Mouse (Mus musculus): ENCODE measurements around the gene Fgfr2. TPM values are rescaled to one million over a fixed set of nuclear protein-coding genes. Genes with fewer than 3 reads are reported as not detected.

Fgfr2 gene
- polyA plus RNA-seq, 1 experiment from 2014 or later = 67.0 TPM

GRCm38 (mm10) chr7:132402377-132403084 lies 720.6 kb downstream of the Fgfr2 start:
- Histone ChIP-seq H3K9ac (no peak overlapping the region), H3K27me3 (replicated peaks) (no peaks in the 10 kb centered on the region), H3K27ac (no peak overlapping the region), H3K36me3 (no peaks in the 10 kb centered on the region), H3K9me3 (no peaks in the 10 kb centered on the region), H3K4me3 (replicated peaks) (no peak overlapping the region), H3K4me1 (replicated peaks) (peaks cover 13% of the 10 kb centered on the region), H3K4me2 (replicated peaks) (no peak overlapping the region)
- peak; percentile 83 for ATAC-seq
- WGBS = 63% methylated on average over 10 of the region's 10 CpGs

- H3K27me3 ChIP-seq (replicated peaks) = no peaks in the 10 kb centered on the region
- H3K36me3 ChIP-seq = no peaks in the 10 kb centered on the region
- no peak overlapping the region for H3K9ac ChIP-seq
- ATAC-seq = no peak
- H3K4me3 ChIP-seq (replicated peaks) = no peak overlapping the region
- H3K9me3 ChIP-seq = no peaks in the 10 kb centered on the region
- no peak overlapping the region for H3K27ac ChIP-seq
- no peak overlapping the region for H3K4me2 ChIP-seq (replicated peaks)
- H3K4me1 ChIP-seq (replicated peaks) = peaks cover 9% of the 10 kb centered on the region
- 78% methylated on average over 3 of the region's 3 CpGs for WGBS
Observed at GRCm38 (mm10) chr7:132398487-132398886, 724.7 kb downstream of the Fgfr2 start.

- Histone ChIP-seq H3K4me1 (replicated peaks) (peaks cover 5% of the 10 kb centered on the region), H3K9ac (no peak overlapping the region), H3K4me2 (replicated peaks) (no peak overlapping the region), H3K36me3 (no peaks in the 10 kb centered on the region), H3K9me3 (no peaks in the 10 kb centered on the region), H3K4me3 (replicated peaks) (no peak overlapping the region), H3K27me3 (replicated peaks) (no peaks in the 10 kb centered on the region), H3K27ac (no peak overlapping the region)
- 61% methylated on average over 7 of the region's 7 CpGs for WGBS
- no peak for ATAC-seq
Observed at GRCm38 (mm10) chr7:132396661-132397322, 726.4 kb downstream of the Fgfr2 start.

GRCm38 (mm10) chr7:132393582-132394175 lies 729.5 kb downstream of the Fgfr2 start:
- H3K9me3 ChIP-seq = no peaks in the 10 kb centered on the region
- no peak overlapping the region for H3K27ac ChIP-seq

GRCm38 (mm10) chr7:132393014-132393406 lies 730.1 kb downstream of the Fgfr2 start:
- WGBS = 83% methylated on average over 5 of the region's 5 CpGs
- no peak for ATAC-seq
- Histone ChIP-seq H3K4me3 (replicated peaks) (no peak overlapping the region), H3K4me1 (replicated peaks) (peaks cover 9% of the 10 kb centered on the region), H3K9me3 (no peaks in the 10 kb centered on the region), H3K4me2 (replicated peaks) (no peak overlapping the region), H3K9ac (no peak overlapping the region), H3K36me3 (no peaks in the 10 kb centered on the region), H3K27me3 (replicated peaks) (no peaks in the 10 kb centered on the region), H3K27ac (no peak overlapping the region)

More at GRCm38 (mm10) chr7:132393582-132394175, 729.5 kb downstream of the Fgfr2 start:
- ATAC-seq = no peak
- no peak overlapping the region for H3K4me2 ChIP-seq (replicated peaks)
- peaks cover 6% of the 10 kb centered on the region for H3K4me1 ChIP-seq (replicated peaks)
- H3K27me3 ChIP-seq (replicated peaks) = no peaks in the 10 kb centered on the region
- H3K36me3 ChIP-seq = no peaks in the 10 kb centered on the region
- no peak overlapping the region for H3K9ac ChIP-seq
- H3K4me3 ChIP-seq (replicated peaks) = no peak overlapping the region

- peaks cover 9% of the 10 kb centered on the region for H3K4me1 ChIP-seq (replicated peaks)
- ATAC-seq = no peak
- no peak overlapping the region for H3K9ac ChIP-seq
- no peak overlapping the region for H3K4me3 ChIP-seq (replicated peaks)
- H3K9me3 ChIP-seq = no peaks in the 10 kb centered on the region
- 65% methylated on average over 13 of the region's 13 CpGs for WGBS
- H3K27ac ChIP-seq = no peak overlapping the region
- H3K27me3 ChIP-seq (replicated peaks) = no peaks in the 10 kb centered on the region
- H3K36me3 ChIP-seq = no peaks in the 10 kb centered on the region
- no peak overlapping the region for H3K4me2 ChIP-seq (replicated peaks)
Observed at GRCm38 (mm10) chr7:132392233-132393013, 730.7 kb downstream of the Fgfr2 start.

GRCm38 (mm10) chr7:132389473-132389872 lies 733.7 kb downstream of the Fgfr2 start:
- H3K9me3 ChIP-seq = no peaks in the 10 kb centered on the region
- no peaks in the 10 kb centered on the region for H3K36me3 ChIP-seq
- no peak overlapping the region for H3K27ac ChIP-seq
- no peak overlapping the region for H3K9ac ChIP-seq
- no peak overlapping the region for H3K4me2 ChIP-seq (replicated peaks)
- no peak overlapping the region for H3K4me3 ChIP-seq (replicated peaks)
- H3K27me3 ChIP-seq (replicated peaks) = no peaks in the 10 kb centered on the region
- WGBS = 54% methylated on average over 7 of the region's 7 CpGs
- peaks cover 28% of the 10 kb centered on the region for H3K4me1 ChIP-seq (replicated peaks)
- ATAC-seq = no peak

GRCm38 (mm10) chr7:132387507-132387906 lies 735.6 kb downstream of the Fgfr2 start:
- no peak for ATAC-seq
- no peak overlapping the region for H3K4me3 ChIP-seq (replicated peaks)
- H3K27me3 ChIP-seq (replicated peaks) = no peaks in the 10 kb centered on the region
- WGBS = 42% methylated on average over 5 of the region's 5 CpGs
- no peak overlapping the region for H3K4me2 ChIP-seq (replicated peaks)
- no peak overlapping the region for H3K9ac ChIP-seq
- no peaks in the 10 kb centered on the region for H3K9me3 ChIP-seq
- no peaks in the 10 kb centered on the region for H3K36me3 ChIP-seq
- peaks cover 29% of the 10 kb centered on the region for H3K4me1 ChIP-seq (replicated peaks)
- H3K27ac ChIP-seq = no peak overlapping the region

GRCm38 (mm10) chr7:132386316-132386715 lies 736.8 kb downstream of the Fgfr2 start:
- no peaks in the 10 kb centered on the region for H3K9me3 ChIP-seq
- no peaks in the 10 kb centered on the region for H3K36me3 ChIP-seq
- ATAC-seq = peak; percentile 61
- peak overlapping the region; percentile 26; the same call in 1 of the 2 replicates for H3K4me2 ChIP-seq (replicated peaks)
- no peaks in the 10 kb centered on the region for H3K27me3 ChIP-seq (replicated peaks)
- 16% methylated on average over 8 of the region's 8 CpGs for WGBS
- no peak overlapping the region for H3K27ac ChIP-seq
- no peak overlapping the region for H3K9ac ChIP-seq
- no peak overlapping the region for H3K4me3 ChIP-seq (replicated peaks)
- H3K4me1 ChIP-seq (replicated peaks) = peaks cover 29% of the 10 kb centered on the region

GRCm38 (mm10) chr7:132385456-132386130 lies 737.6 kb downstream of the Fgfr2 start:
- Histone ChIP-seq H3K36me3 (no peaks in the 10 kb centered on the region), H3K9me3 (no peaks in the 10 kb centered on the region), H3K9ac (no peak overlapping the region), H3K4me3 (replicated peaks) (no peak overlapping the region), H3K27me3 (replicated peaks) (no peaks in the 10 kb centered on the region), H3K4me2 (replicated peaks) (peak overlapping the region; percentile 26; the same call in 1 of the 2 replicates), H3K27ac (0 out of 2 replicates have a peak overlapping the region, but pooled peaks have one; percentile 22), H3K4me1 (replicated peaks) (peaks cover 29% of the 10 kb centered on the region)
- ATAC-seq = peak; percentile 37; the same call in 1 of the 2 replicates
- 30% methylated on average over 7 of the region's 7 CpGs for WGBS

GRCm38 (mm10) chr7:132384736-132385455 lies 738.3 kb downstream of the Fgfr2 start:
- no peak for ATAC-seq
- Histone ChIP-seq H3K27me3 (replicated peaks) (no peaks in the 10 kb centered on the region), H3K9me3 (no peaks in the 10 kb centered on the region), H3K4me2 (replicated peaks) (no peak overlapping the region), H3K27ac (no peak overlapping the region), H3K4me3 (replicated peaks) (no peak overlapping the region), H3K9ac (no peak overlapping the region), H3K36me3 (no peaks in the 10 kb centered on the region), H3K4me1 (replicated peaks) (peaks cover 29% of the 10 kb centered on the region)
- 32% methylated on average over 8 of the region's 8 CpGs for WGBS
